Mouse (Mus musculus) liver, embryonic 14.5 days (tissue): ENCODE data around the gene Gprc5b. TPM values are rescaled to one million over a fixed set of nuclear protein-coding genes. Genes with fewer than 3 reads are reported as not detected.
A peak's percentile ranks its signal among the peaks of the same experiment; 100 is the strongest.

Experiments used
- ATAC-seq: fragments of 200-750 bp; cut with Nextera tagmentation; 2 replicates; pipeline ENCODE4 v1.8.0; 2017; ENCODE audit warnings: moderate number of reproducible peaks, mild to moderate bottlenecking, moderate library complexity; ENCODE audit not compliant: insufficient read depth
- DNase-seq, 3 experiments: peaks; one replicate each; pipeline ENCODE4 v3.0.0-alpha.2; 2012 to 2013; ENCODE audit warnings: low read depth in 3 of 3, low spot score in 3 of 3
- H3K27ac ChIP-seq: fragments of 300-500 bp; sonication (generic); 2 replicates; pipeline ENCODE4 v1.5.1; 2014; ENCODE audit warnings: moderate library complexity, mild to moderate bottlenecking, control low read depth, inconsistent platforms
- H3K27me3 ChIP-seq: fragments of 300-500 bp; sonication (generic); 2 replicates; pipeline ENCODE4 v1.6.1; 2014; ENCODE audit warnings: mild to moderate bottlenecking, low read length, moderate library complexity; ENCODE audit not compliant: control insufficient read depth, insufficient read depth
- H3K36me3 ChIP-seq: fragments of 300-500 bp; sonication (generic); replicated peaks from 2 replicates; pipeline ENCODE4 v1.6.1; 2014; ENCODE audit warnings: low read depth; ENCODE audit not compliant: control insufficient read depth, insufficient read depth
- H3K4me1 ChIP-seq, 2 experiments: fragments of 200-500 bp in 1 of 2; fragments of 300-500 bp in 1 of 2; sonication (generic) in 1 of 2; replicated peaks; 2 replicates each; pipeline ENCODE4 v1.6.1; 2012 to 2014; ENCODE audit warnings: antibody characterized with exemption in 1 of 2, inconsistent platforms in 1 of 2, low read length in 1 of 2; ENCODE audit not compliant: control insufficient read depth in 2 of 2, insufficient read depth in 2 of 2
- H3K4me2 ChIP-seq: fragments of 300-500 bp; sonication (generic); 2 replicates; pipeline ENCODE4 v1.6.1; 2014; ENCODE audit warnings: low read depth, mild to moderate bottlenecking, control low read depth, moderate library complexity
- H3K4me3 ChIP-seq, 2 experiments: fragments of 200-500 bp in 1 of 2; fragments of 300-500 bp in 1 of 2; sonication (generic) in 1 of 2; 2 replicates each; pipeline ENCODE4 v1.5.1; 2012 to 2014; ENCODE audit warnings: low read depth in 2 of 2, low read length in 2 of 2, mild to moderate bottlenecking in 2 of 2, control low read depth in 1 of 2, inconsistent platforms in 1 of 2, moderate library complexity in 1 of 2; ENCODE audit not compliant: insufficient read depth in 1 of 2
- H3K9ac ChIP-seq: fragments of 300-500 bp; sonication (generic); replicated peaks from 2 replicates; pipeline ENCODE4 v1.6.1; 2014; ENCODE audit warnings: mild to moderate bottlenecking, control low read depth, moderate library complexity
- H3K9me3 ChIP-seq: fragments of 300-500 bp; sonication (generic); 2 replicates; pipeline ENCODE4 v1.6.1; 2016; ENCODE audit warnings: low read length, mixed read lengths; ENCODE audit not compliant: control insufficient read depth
- CTCF ChIP-seq: IDR thresholded peaks from 2 replicates; pipeline ENCODE4 v1.5.1; 2016; ENCODE audit warnings: antibody characterized with exemption, low read depth, control low read depth
- EP300 ChIP-seq: IDR thresholded peaks from 2 replicates; pipeline ENCODE4 v1.6.1; 2016; ENCODE audit warnings: antibody characterized with exemption, low read depth
- WGBS: fragments of 180-500 bp; shearing (Covaris S2); extraction: QIAGEN DNeasy Blood & Tissue Kit; methylation state at CpG from one replicate; pipeline ENCODE4 v1.1.7; 2014; ENCODE audit not compliant: insufficient replicate concordance; 5-methylcytosine and 5-hydroxymethylcytosine counted together
- polyA plus RNA-seq, 2 experiments: library from polyadenylated mRNA; depleted of rRNA in 1 of 2; stranded (reverse) in 1 of 2; unstranded in 1 of 2; fragments of >200 nt; fragmentation: Nextera tagmentation in 1 of 2; extraction: Ambion mirVana in 1 of 2; gene quantifications; 2 replicates each; pipeline versions ENCODE4 v1.2.1 to v1.2.3; 2012 to 2014

The Gprc5b gene
- polyA plus RNA-seq, 2 experiments, result 0.30 to 0.76 TPM

DNA sequence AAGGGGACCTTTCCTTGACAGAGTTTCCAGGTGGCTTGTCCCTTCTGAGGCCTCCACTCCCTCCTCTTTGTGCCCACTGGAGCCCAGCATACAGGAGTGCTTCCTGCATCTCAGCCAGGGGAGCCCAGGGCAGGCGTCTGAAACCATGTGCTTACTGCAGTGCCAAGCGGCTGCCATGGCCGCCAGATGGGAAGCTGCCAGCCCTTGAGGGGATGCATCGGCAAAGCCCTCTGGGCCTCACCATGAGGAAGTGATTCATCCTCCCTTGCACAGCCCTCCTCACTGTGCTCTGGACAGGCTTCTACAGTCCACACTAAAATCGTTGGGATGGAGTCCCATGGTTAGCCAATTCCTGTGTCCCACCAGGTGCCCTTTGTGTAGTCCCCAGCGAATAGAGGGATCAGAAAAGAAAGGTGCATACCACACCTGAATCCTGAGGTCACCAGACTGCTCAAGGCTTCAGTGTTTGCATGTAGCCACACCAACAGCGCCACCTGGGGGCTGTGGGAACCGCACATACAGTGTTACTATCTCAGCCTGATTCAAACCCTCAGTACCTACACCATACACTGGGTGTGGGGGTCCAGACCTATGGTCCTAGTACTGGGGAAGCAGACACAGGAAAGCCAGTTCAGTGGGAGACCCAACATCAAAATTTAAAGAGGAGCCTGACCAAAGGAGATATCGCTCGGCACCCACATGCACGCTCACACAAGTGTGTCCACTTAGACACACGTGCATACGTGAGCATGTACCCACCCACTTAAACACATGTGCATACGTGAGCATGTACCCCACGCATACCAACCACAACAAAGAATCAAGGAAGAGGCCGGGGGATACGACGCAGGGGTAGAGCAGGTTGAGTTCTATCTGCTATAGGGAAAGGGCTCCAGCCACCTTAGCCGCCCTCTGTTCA lies 27.5 kb upstream of the Gprc5b start:
- no peaks in the 10 kb centered on the region for H3K36me3 ChIP-seq
- H3K4me1 ChIP-seq, result no peaks in the 10 kb centered on the region
- H3K27ac ChIP-seq, result no peak overlapping the region
- WGBS, result 54% methylated on average over 19 of the region's 19 CpGs
- no peak overlapping the region for H3K4me2 ChIP-seq
- no peaks in the 10 kb centered on the region for H3K27me3 ChIP-seq
- no peaks in the 10 kb centered on the region for H3K9me3 ChIP-seq
- ATAC-seq (no peak), DNase-seq (peak in 1 of 3 experiments; percentile 19)
- no peak overlapping the region for H3K4me3 ChIP-seq
- no peak overlapping the region for H3K9ac ChIP-seq
- TF ChIP-seq CTCF (peak; percentile 63), EP300 (no peak)

DNA sequence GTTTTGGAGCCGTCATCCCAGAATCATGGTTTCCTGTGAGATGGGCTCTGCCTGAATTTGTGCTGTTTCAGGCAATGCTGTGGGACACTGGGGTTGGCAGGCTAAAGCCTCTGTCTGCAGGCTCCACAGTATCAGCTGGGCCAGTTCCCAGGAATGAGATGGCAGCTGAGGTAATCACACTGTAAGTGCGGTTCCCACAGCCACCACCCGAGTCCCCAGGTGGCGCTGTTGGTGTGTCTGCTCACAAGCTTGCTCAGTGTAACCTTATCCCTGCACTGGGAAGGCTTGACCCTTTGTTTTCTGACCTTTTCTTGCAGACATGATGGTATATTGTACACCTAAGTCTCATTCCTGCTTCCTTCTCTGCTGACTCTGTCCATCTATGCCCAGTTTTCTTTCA lies 24.5 kb upstream of the Gprc5b start:
- no peak overlapping the region for H3K4me2 ChIP-seq
- no peak for TF ChIP-seq EP300
- TF ChIP-seq CTCF, result peak; percentile 71
- no peak for ATAC-seq
- H3K9ac ChIP-seq, result no peak overlapping the region
- no peaks in the 10 kb centered on the region for H3K9me3 ChIP-seq
- no peaks in the 10 kb centered on the region for H3K4me1 ChIP-seq
- WGBS, result 7% methylated on average over 4 of the region's 4 CpGs
- no peak overlapping the region for H3K27ac ChIP-seq
- H3K4me3 ChIP-seq, result no peak overlapping the region
- DNase-seq, result no peak
- no peaks in the 10 kb centered on the region for H3K36me3 ChIP-seq
- H3K27me3 ChIP-seq, result no peaks in the 10 kb centered on the region

DNA sequence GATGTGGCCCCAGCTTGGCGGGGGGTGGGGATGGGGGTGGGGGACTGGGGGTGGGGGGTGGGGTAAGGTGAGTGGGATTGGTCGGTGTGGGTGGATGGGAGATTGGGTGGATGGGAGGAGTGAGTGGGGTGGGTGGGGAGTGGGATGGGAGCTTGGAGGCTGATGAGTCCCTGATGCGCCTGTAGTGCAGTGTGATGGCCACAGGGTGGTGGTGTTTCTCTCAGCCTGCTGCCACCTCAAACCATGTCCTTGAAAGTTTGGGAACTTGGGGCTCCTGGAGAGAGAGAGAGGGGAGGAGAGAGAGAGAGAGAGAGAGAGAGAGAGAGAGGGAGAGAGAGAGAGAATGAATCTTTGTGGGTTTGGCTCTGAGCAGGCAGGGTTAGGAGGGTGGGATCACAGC lies 20.7 kb upstream of the Gprc5b start:
- 2% methylated on average over 3 of the region's 3 CpGs for WGBS
- DNase-seq, result no peak
- ATAC-seq, result no peak

DNA sequence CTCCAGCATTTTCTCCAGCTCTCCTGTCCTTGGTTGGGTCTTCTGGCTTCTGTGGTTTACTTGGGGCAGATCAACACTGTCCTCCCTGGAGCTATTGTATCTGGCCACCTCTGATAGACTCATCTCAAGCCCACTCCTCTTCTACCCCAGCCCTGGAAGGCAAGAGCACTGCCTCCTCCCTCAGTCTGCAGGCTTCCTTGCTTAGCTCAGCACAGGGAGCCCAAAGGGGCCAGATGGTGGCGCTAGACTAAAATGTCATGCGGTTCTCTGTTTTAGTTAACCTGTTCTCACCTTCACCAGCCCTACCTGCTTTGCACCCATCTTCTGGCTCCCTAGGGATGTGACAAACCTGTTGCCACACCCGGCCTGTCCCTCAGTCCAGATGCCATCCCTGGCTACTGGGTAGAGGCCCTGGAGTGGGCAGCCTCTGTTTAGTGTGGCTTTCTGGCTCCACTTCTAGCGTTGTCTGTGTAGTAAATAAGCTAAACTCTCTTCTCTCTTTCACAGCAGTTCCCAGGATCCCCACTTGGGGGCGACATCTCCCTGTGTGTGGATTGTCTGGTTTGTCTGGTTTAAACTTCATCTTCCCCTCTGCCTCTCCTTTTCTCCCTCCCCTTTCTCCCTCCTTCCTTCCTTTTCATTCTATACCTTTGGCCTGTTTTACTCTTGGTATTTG lies 16.0 kb upstream of the Gprc5b start:
- TF ChIP-seq EP300 (no peak), CTCF (peak; percentile 73)
- 7% methylated on average over 5 of the region's 5 CpGs for WGBS
- no peaks in the 10 kb centered on the region for H3K4me1 ChIP-seq
- no peak overlapping the region for H3K4me3 ChIP-seq
- no peaks in the 10 kb centered on the region for H3K9me3 ChIP-seq
- no peaks in the 10 kb centered on the region for H3K27me3 ChIP-seq
- no peak overlapping the region for H3K27ac ChIP-seq
- ATAC-seq (no peak), DNase-seq (no peak)
- H3K36me3 ChIP-seq, result no peaks in the 10 kb centered on the region
- no peak overlapping the region for H3K9ac ChIP-seq
- H3K4me2 ChIP-seq, result no peak overlapping the region

More for the DNA sequence above, 20.7 kb upstream of the Gprc5b start:
- Histone ChIP-seq H3K27me3 (no peaks in the 10 kb centered on the region), H3K27ac (no peak overlapping the region), H3K4me3 (no peak overlapping the region), H3K9me3 (no peaks in the 10 kb centered on the region), H3K4me1 (no peaks in the 10 kb centered on the region), H3K36me3 (no peaks in the 10 kb centered on the region), H3K9ac (no peak overlapping the region), H3K4me2 (no peak overlapping the region)
- TF ChIP-seq EP300 (no peak), CTCF (peak; percentile 51)

DNA sequence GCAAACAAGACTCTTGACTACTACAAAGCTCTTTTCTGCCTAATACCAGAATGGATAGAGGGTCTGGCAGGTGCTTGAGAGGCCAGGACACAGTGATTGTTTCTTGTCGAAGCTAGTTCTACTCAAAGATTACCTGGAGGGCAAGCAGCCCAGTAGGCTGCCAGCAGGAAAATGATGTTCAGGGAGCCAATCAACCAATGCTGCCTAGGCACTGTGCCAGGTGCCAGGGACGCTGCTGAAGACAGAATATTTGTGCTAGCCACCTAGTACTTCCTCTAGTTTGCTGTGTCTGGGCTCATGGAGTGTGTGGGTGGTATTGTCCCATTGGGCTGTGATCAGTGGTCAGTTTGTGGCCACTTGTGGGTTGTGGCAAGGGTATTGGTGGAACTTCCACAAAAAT lies 7.5 kb upstream of the Gprc5b start:
- ATAC-seq (no peak), DNase-seq (no peak)
- Histone ChIP-seq H3K4me3 (no peak overlapping the region), H3K27me3 (no peaks in the 10 kb centered on the region), H3K4me1 (no peaks in the 10 kb centered on the region), H3K4me2 (no peak overlapping the region), H3K36me3 (no peaks in the 10 kb centered on the region), H3K9ac (no peak overlapping the region), H3K27ac (no peak overlapping the region), H3K9me3 (no peaks in the 10 kb centered on the region)
- TF ChIP-seq CTCF, result no peak
- TF ChIP-seq EP300, result no peak
- 35% methylated on average over 2 of the region's 2 CpGs for WGBS
